Mouse (Mus musculus): ENCODE data around the gene Abcd3. TPM values are rescaled to one million over a fixed set of nuclear protein-coding genes. Genes with fewer than 3 reads are reported as not detected.

Abcd3 gene
- polyA plus RNA-seq, 1 experiment from 2014 or later: 65.4 TPM

DNA sequence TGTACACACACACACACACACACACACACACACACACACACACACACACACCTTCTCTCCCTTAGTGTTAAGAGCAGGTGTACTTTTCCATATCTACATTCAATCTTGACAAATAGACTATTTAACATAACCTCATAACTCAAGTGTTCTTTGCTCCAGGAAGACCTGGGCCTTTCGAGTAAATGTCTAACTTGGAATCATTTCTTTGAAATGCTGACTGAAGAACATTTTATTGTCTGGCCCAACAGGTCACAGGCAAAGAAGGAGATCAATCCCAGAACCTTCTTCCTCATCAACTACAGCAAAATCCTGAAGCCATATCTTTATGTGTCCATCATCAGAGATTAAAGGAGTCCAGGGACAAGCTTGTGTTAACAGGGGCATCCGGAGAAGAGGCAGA is 100.6 kb downstream of the Abcd3 start:
- H3K36me3 ChIP-seq (replicated peaks): no peaks in the 10 kb centered on the region
- H3K9ac ChIP-seq: no peak overlapping the region
- no peaks in the 10 kb centered on the region for H3K9me3 ChIP-seq
- no peak overlapping the region for H3K4me3 ChIP-seq (replicated peaks)
- H3K4me2 ChIP-seq: no peak overlapping the region
- ATAC-seq (ENCODE audit: low FRiP score): no peak
- H3K4me1 ChIP-seq: peaks cover 5% of the 10 kb centered on the region; the same call in 1 of the 2 replicates
- no peak overlapping the region for H3K27ac ChIP-seq
- 91% methylated on average over 2 of the region's 2 CpGs for WGBS
- no peaks in the 10 kb centered on the region for H3K27me3 ChIP-seq

DNA sequence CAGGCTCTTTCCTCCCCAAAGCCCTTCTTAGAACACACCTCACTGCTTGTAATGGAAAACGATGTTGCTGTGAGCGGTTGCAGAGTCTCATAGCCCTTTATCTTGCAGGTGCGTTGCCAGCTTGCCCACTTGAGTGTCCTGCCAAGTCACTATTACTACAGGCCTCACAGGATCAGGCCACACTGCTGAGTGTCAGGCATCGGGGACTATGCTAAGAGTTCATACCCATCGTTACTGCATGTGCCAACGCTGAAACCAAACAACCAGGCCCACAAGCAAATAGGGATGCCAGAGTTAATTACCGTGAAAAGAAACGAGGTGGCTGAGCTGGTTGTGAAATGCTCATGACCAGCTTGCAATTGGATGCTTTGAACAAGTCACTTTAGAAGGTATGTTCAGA is 101.3 kb downstream of the Abcd3 start:
- WGBS: 67% methylated on average over 8 of the region's 8 CpGs
- no peak for ATAC-seq (ENCODE audit: low FRiP score)
- Histone ChIP-seq H3K27me3 (no peaks in the 10 kb centered on the region), H3K4me1 (peaks cover 5% of the 10 kb centered on the region; the same call in 1 of the 2 replicates), H3K4me2 (no peak overlapping the region), H3K9ac (no peak overlapping the region), H3K27ac (no peak overlapping the region), H3K36me3 (replicated peaks) (no peaks in the 10 kb centered on the region), H3K9me3 (no peaks in the 10 kb centered on the region), H3K4me3 (replicated peaks) (no peak overlapping the region)

DNA sequence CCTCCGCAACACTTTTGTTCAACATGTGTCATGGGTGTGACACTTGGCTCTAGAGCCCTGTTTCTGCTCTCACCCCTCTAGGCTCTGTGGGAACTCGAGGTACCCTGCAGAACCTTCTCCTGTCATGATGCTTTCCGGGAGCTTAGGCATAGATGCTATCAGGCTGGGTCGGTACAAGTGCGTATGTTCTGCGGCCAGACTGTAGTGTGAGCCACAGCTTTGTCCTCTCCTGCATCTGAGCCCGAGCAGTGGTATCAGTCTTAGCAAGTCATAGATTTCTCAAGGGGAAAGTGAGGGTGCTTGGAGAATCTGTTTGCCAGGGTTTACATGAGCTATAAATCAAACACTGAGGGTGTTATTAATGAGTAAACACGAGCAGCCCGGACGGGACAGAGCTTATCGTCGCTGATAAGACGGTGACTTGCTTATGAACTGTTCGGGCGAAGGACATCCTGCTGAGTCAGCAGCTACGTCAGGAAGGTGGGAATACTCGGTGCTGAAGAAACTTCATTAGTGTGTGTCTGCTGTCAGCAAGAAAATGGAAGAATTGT is 101.9 kb downstream of the Abcd3 start:
- Histone ChIP-seq H3K9me3 (no peaks in the 10 kb centered on the region), H3K4me3 (replicated peaks) (no peak overlapping the region), H3K27me3 (no peaks in the 10 kb centered on the region), H3K27ac (no peak overlapping the region), H3K9ac (no peak overlapping the region), H3K4me2 (no peak overlapping the region), H3K36me3 (replicated peaks) (no peaks in the 10 kb centered on the region), H3K4me1 (peaks cover 5% of the 10 kb centered on the region; the same call in 1 of the 2 replicates)
- 82% methylated on average over 17 of the region's 17 CpGs for WGBS
- ATAC-seq (ENCODE audit: low FRiP score): no peak

DNA sequence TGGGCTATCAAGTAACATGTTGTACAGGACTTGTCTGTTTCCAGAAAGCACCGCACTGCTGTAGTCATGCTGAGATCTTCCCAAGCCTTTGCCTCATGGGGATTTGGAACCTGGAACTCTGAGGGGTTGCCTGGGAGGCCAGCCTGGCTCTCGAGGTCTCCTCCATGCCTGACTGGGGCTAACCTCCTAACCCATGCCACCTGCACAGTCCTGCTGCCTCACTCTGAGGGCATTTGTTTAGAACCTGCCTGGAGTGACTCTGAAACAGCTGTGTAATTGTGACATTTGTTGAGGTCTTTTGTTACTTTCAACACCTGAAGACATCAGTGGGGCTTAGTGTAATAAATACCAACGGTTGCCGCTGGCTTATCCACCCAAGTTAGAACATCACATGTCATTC is 102.9 kb downstream of the Abcd3 start:
- 85% methylated on average over 4 of the region's 4 CpGs for WGBS
- Histone ChIP-seq H3K4me2 (no peak overlapping the region), H3K27ac (no peak overlapping the region), H3K27me3 (no peaks in the 10 kb centered on the region), H3K4me1 (peaks cover 5% of the 10 kb centered on the region; the same call in 1 of the 2 replicates), H3K9ac (no peak overlapping the region), H3K4me3 (replicated peaks) (no peak overlapping the region), H3K36me3 (replicated peaks) (no peaks in the 10 kb centered on the region), H3K9me3 (no peaks in the 10 kb centered on the region)
- ATAC-seq (ENCODE audit: low FRiP score): no peak

DNA sequence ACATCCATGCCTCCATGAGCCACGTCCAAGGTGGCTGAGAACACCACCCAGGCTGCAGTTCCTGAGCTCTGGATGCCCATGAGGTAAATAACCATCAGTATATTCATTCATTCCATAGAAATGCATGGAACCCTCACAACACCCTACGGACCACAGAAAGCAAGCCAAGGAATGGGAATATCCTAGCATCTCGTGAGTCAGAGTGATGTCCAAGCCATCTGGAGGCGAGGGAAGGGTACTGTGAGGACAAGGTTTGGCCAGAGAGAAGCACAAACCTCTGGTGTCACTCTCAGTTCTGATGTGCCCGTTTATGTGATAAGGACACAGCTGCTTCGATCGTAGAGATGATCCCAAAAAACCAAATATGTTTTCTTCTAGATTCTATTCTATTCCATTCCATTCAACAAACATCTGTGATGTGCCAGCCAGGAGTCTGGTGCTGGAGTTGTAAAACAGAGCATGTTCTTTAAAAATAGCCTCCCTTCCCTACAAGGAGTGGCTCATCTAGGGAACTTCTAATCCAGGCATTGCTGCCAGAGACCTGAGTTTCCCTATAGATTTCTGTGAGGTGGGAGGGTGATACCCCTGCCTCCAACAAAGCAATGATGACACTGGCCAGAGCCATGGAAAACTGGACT is 104.1 kb downstream of the Abcd3 start:
- Histone ChIP-seq H3K36me3 (replicated peaks) (no peaks in the 10 kb centered on the region), H3K9ac (no peak overlapping the region), H3K4me1 (peaks cover 8% of the 10 kb centered on the region; the same call in 1 of the 2 replicates), H3K4me2 (no peak overlapping the region), H3K9me3 (no peaks in the 10 kb centered on the region), H3K27ac (no peak overlapping the region), H3K4me3 (replicated peaks) (no peak overlapping the region), H3K27me3 (no peaks in the 10 kb centered on the region)
- WGBS: 88% methylated on average over 7 of the region's 7 CpGs
- ATAC-seq (ENCODE audit: low FRiP score): no peak

Other genes starting within 250 kb of the Abcd3 start
- gene 4930432M17Rik, start 144.5 kb downstream of the Abcd3 start, polyA plus RNA-seq (2016; fragmentation: Nextera tagmentation; extraction: Ambion mirVana): not detected in 2 replicates
- gene F3, start 91.8 kb downstream of the Abcd3 start, polyA plus RNA-seq (2016; fragmentation: Nextera tagmentation; extraction: Ambion mirVana): 6.7 and 7.3 TPM in 2 replicates
- gene Arhgap29, start 137.2 kb upstream of the Abcd3 start, polyA plus RNA-seq (2016; fragmentation: Nextera tagmentation; extraction: Ambion mirVana): 21.1 and 25.1 TPM in 2 replicates
- gene Abca4, start 229.1 kb upstream of the Abcd3 start, polyA plus RNA-seq (2016; fragmentation: Nextera tagmentation; extraction: Ambion mirVana): 1.1 and 1.2 TPM in 2 replicates

All from forebrain, embryonic 12.5 days (tissue).